Mouse (Mus musculus): ENCODE measurements around the gene Tmem9b. TPM values are rescaled to one million over a fixed set of nuclear protein-coding genes. Genes with fewer than 3 reads are reported as not detected.
A peak's percentile ranks its signal among the peaks of the same experiment; 100 is the strongest.

Tmem9b gene
- polyA plus RNA-seq, 1 experiment from 2014 or later, result 117 TPM

- no peak overlapping the region for H3K9ac ChIP-seq (replicated peaks; ENCODE audit: low read depth)
- H3K4me2 ChIP-seq (replicated peaks; ENCODE audit: low read depth, low read length), result no peak overlapping the region
- peaks cover 3% of the 10 kb centered on the region; the same call in 1 of the 2 replicates for H3K4me1 ChIP-seq (ENCODE audit: insufficient read depth, low read depth, low read length)
- DNase-seq (ENCODE audit: low spot score), result no peak
- H3K36me3 ChIP-seq (ENCODE audit: insufficient read depth, low read length), result 0 out of 2 replicates have a peak, but pooled peaks cover 4% of the 10 kb centered on the region
- no peak for ATAC-seq
- 35% methylated on average over 1 of the region's 1 CpGs for WGBS
- TF ChIP-seq EP300 (IDR thresholded peaks at IDR 0.05), result no peak
- TF ChIP-seq CTCF (IDR thresholded peaks at IDR 0.05), result no peak
- H3K27ac ChIP-seq (ENCODE audit: low read length), result peak overlapping the region; percentile 65
- no peaks in the 10 kb centered on the region for H3K9me3 ChIP-seq (ENCODE audit: low read length)
- no peak overlapping the region for H3K4me3 ChIP-seq (ENCODE audit: low read depth, low read length)
- H3K27me3 ChIP-seq (replicated peaks; ENCODE audit: insufficient read depth, low read length), result no peaks in the 10 kb centered on the region
These were observed 42.6 kb downstream of the Tmem9b start for GRCm38 (mm10) chr7:109710069-109710468.

- Histone ChIP-seq H3K4me3 (ENCODE audit: low read depth, low read length) (no peak overlapping the region), H3K36me3 (ENCODE audit: insufficient read depth, low read length) (0 out of 2 replicates have a peak, but pooled peaks cover 4% of the 10 kb centered on the region), H3K4me1 (ENCODE audit: insufficient read depth, low read depth, low read length) (peaks cover 3% of the 10 kb centered on the region; the same call in 1 of the 2 replicates), H3K9ac (replicated peaks; ENCODE audit: low read depth) (no peak overlapping the region), H3K27ac (ENCODE audit: low read length) (peak overlapping the region; percentile 65), H3K9me3 (ENCODE audit: low read length) (no peaks in the 10 kb centered on the region), H3K27me3 (replicated peaks; ENCODE audit: insufficient read depth, low read length) (no peaks in the 10 kb centered on the region), H3K4me2 (replicated peaks; ENCODE audit: low read depth, low read length) (no peak overlapping the region)
- WGBS, result 22% methylated on average over 3 of the region's 3 CpGs
- no peak for TF ChIP-seq CTCF (IDR thresholded peaks at IDR 0.05)
- peak; percentile 88 for TF ChIP-seq EP300 (IDR thresholded peaks at IDR 0.05)
- ATAC-seq, result peak; percentile 87
- peak; percentile 88 for DNase-seq (ENCODE audit: low spot score)
These were observed 43.7 kb downstream of the Tmem9b start for GRCm38 (mm10) chr7:109708961-109709382.

- DNase-seq (ENCODE audit: low spot score) (peak; percentile 82), ATAC-seq (no peak)
- Histone ChIP-seq H3K4me1 (ENCODE audit: insufficient read depth, low read depth, low read length) (peaks cover 12% of the 10 kb centered on the region), H3K9ac (replicated peaks; ENCODE audit: low read depth) (no peak overlapping the region), H3K27me3 (replicated peaks; ENCODE audit: insufficient read depth, low read length) (no peaks in the 10 kb centered on the region), H3K4me2 (replicated peaks; ENCODE audit: low read depth, low read length) (no peak overlapping the region), H3K4me3 (ENCODE audit: low read depth, low read length) (no peak overlapping the region), H3K27ac (ENCODE audit: low read length) (no peak overlapping the region), H3K36me3 (ENCODE audit: insufficient read depth, low read length) (0 out of 2 replicates have a peak, but pooled peaks cover 3% of the 10 kb centered on the region), H3K9me3 (ENCODE audit: low read length) (no peaks in the 10 kb centered on the region)
- no peak for TF ChIP-seq EP300 (IDR thresholded peaks at IDR 0.05)
- peak; percentile 87 for TF ChIP-seq CTCF (IDR thresholded peaks at IDR 0.05)
- 32% methylated on average over 4 of the region's 4 CpGs for WGBS
These were observed 45.5 kb downstream of the Tmem9b start for GRCm38 (mm10) chr7:109707023-109707785.

- DNase-seq (ENCODE audit: low spot score) (peak; percentile 73), ATAC-seq (no peak)
- Histone ChIP-seq H3K4me1 (ENCODE audit: insufficient read depth, low read depth, low read length) (peaks cover 12% of the 10 kb centered on the region), H3K4me3 (ENCODE audit: low read depth, low read length) (peak overlapping the region; percentile 75), H3K27ac (ENCODE audit: low read length) (0 out of 2 replicates have a peak overlapping the region, but pooled peaks have one; percentile 81), H3K36me3 (ENCODE audit: insufficient read depth, low read length) (no peaks in the 10 kb centered on the region), H3K27me3 (replicated peaks; ENCODE audit: insufficient read depth, low read length) (no peaks in the 10 kb centered on the region), H3K9ac (replicated peaks; ENCODE audit: low read depth) (no peak overlapping the region), H3K9me3 (ENCODE audit: low read length) (no peaks in the 10 kb centered on the region), H3K4me2 (replicated peaks; ENCODE audit: low read depth, low read length) (peak overlapping the region; percentile 58; the same call in 1 of the 2 replicates)
- TF ChIP-seq CTCF (IDR thresholded peaks at IDR 0.05), result no peak
- TF ChIP-seq EP300 (IDR thresholded peaks at IDR 0.05), result no peak
- 30% methylated on average over 3 of the region's 3 CpGs for whole genome bisulfite sequencing
These were observed 48.2 kb downstream of the Tmem9b start for GRCm38 (mm10) chr7:109704461-109704860.

- Histone ChIP-seq H3K4me2 (replicated peaks; ENCODE audit: low read depth, low read length) (peak overlapping the region; percentile 58), H3K27ac (ENCODE audit: low read length) (peak overlapping the region; percentile 81), H3K36me3 (ENCODE audit: insufficient read depth, low read length) (no peaks in the 10 kb centered on the region), H3K4me3 (ENCODE audit: low read depth, low read length) (peak overlapping the region; percentile 75), H3K27me3 (replicated peaks; ENCODE audit: insufficient read depth, low read length) (no peaks in the 10 kb centered on the region), H3K9me3 (ENCODE audit: low read length) (no peaks in the 10 kb centered on the region), H3K9ac (replicated peaks; ENCODE audit: low read depth) (peak overlapping the region; percentile 61), H3K4me1 (ENCODE audit: insufficient read depth, low read depth, low read length) (peaks cover 12% of the 10 kb centered on the region)
- TF ChIP-seq EP300 (IDR thresholded peaks at IDR 0.05) (no peak), CTCF (IDR thresholded peaks at IDR 0.05) (0 out of 2 replicates have a peak, but pooled peaks have one; percentile 35)
- ATAC-seq, result no peak
- DNase-seq (ENCODE audit: low spot score), result peak; percentile 49
- WGBS, result 3% methylated on average over 15 of the region's 17 CpGs
These were observed 48.7 kb downstream of the Tmem9b start for GRCm38 (mm10) chr7:109704016-109704377.

GRCm38 (mm10) chr7:109703190-109704015 is 49.3 kb downstream of the Tmem9b start, which contains the start of the genes St5 and Akip1:
TSS of gene St5 (minus strand) at chr7:109703605.
TSS of gene Akip1 (plus strand) at chr7:109703690.
- Histone ChIP-seq H3K4me3 (ENCODE audit: low read depth, low read length) (peak within 1 kb of the TSS; percentile 75), H3K9me3 (ENCODE audit: low read length) (no peaks in the 10 kb centered on the region), H3K9ac (replicated peaks; ENCODE audit: low read depth) (peak within 1 kb of the TSS; percentile 61), H3K27me3 (replicated peaks; ENCODE audit: insufficient read depth, low read length) (no peaks in the 10 kb centered on the region), H3K4me2 (replicated peaks; ENCODE audit: low read depth, low read length) (peak within 1 kb of the TSS; percentile 58), H3K27ac (ENCODE audit: low read length) (peak within 1 kb of the TSS; percentile 81), H3K4me1 (ENCODE audit: insufficient read depth, low read depth, low read length) (peaks cover 11% of the 10 kb centered on the region), H3K36me3 (ENCODE audit: insufficient read depth, low read length) (no peaks in the 10 kb centered on the region)
- 1% methylated on average over 58 of the region's 61 CpGs for WGBS
- DNase-seq (ENCODE audit: low spot score), result peak; percentile 98
- TF ChIP-seq CTCF (IDR thresholded peaks at IDR 0.05) (no peak; the same call in 1 of the 2 replicates), EP300 (IDR thresholded peaks at IDR 0.05) (no peak)
- peak; percentile 93 for ATAC-seq

Measured in lung, postnatal 0 days (tissue).